Mouse (Mus musculus) limb, embryonic 10.5 days (tissue): Measurements from ENCODE around the gene Mthfd2l. TPM values are rescaled to one million over a fixed set of nuclear protein-coding genes. Genes with fewer than 3 reads are reported as not detected.

ENCODE experiments used
- DNase-seq: peaks from one replicate; pipeline ENCODE4 v3.0.0-alpha.2; 2017; ENCODE audit warnings: low spot score
- H3K27ac ChIP-seq: fragments of 300-500 bp; sonication (generic); 2 replicates; pipeline ENCODE4 v1.5.1; 2016; ENCODE audit warnings: mild to moderate bottlenecking
- H3K27me3 ChIP-seq: fragments of 300-500 bp; sonication (generic); 2 replicates; pipeline ENCODE4 v1.6.1; 2016; ENCODE audit warnings: low read depth, mild to moderate bottlenecking; ENCODE audit not compliant: poor library complexity, severe bottlenecking
- H3K36me3 ChIP-seq: fragments of 300-500 bp; sonication (generic); 2 replicates; pipeline ENCODE4 v1.6.1; 2016; ENCODE audit warnings: mild to moderate bottlenecking, moderate library complexity
- H3K4me1 ChIP-seq: fragments of 300-500 bp; sonication (generic); 2 replicates; pipeline ENCODE4 v1.6.1; 2016
- H3K4me3 ChIP-seq: fragments of 300-500 bp; sonication (generic); 2 replicates; pipeline ENCODE4 v1.5.1; 2016; ENCODE audit warnings: mild to moderate bottlenecking, moderate library complexity
- H3K9me3 ChIP-seq: fragments of 300-500 bp; sonication (generic); replicated peaks from 2 replicates; pipeline ENCODE4 v1.6.1; 2016; ENCODE audit warnings: mild to moderate bottlenecking
- WGBS: fragments of 180-500 bp; shearing (Covaris S2); methylation state at CpG from one replicate; pipeline ENCODE4 v1.1.7; 2016; 5-methylcytosine and 5-hydroxymethylcytosine counted together
- polyA plus RNA-seq: library from polyadenylated mRNA; unstranded; fragments of >200 nt; fragmentation: Nextera tagmentation; extraction: Ambion mirVana; gene quantifications from 2 replicates; pipeline ENCODE4 v1.2.1, GENCODE M21; 2016

Mthfd2l gene
- polyA plus RNA-seq, 1 experiment from 2014 or later: 59.0 TPM

DNA sequence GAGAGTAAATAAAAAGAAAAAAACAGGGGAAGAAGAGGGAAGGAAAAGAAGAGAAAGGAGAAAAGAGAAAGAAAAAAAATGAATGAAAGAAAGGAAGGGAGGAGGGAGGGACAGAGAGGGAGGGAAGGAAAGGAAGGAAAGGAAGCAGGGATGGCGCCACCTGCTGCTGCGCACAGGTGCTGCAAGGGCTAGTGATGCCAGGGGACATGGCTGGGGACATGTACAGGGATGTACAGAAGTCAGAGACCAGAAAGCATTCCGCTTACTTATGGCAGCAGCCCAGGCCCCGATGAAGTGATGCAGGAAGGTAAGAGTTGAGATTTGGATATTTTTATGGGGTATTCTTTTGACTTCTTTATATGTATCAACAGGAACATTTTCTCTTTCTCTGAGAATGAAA lies 33.4 kb downstream of the Mthfd2l start:
- Histone ChIP-seq H3K4me1 (no peaks in the 10 kb centered on the region), H3K27ac (no peak overlapping the region), H3K27me3 (no peaks in the 10 kb centered on the region), H3K9me3 (no peaks in the 10 kb centered on the region), H3K4me3 (no peak overlapping the region), H3K36me3 (peaks cover 19% of the 10 kb centered on the region)
- WGBS: 73% methylated on average over 4 of the region's 4 CpGs
- peak; percentile 35 for DNase-seq

DNA sequence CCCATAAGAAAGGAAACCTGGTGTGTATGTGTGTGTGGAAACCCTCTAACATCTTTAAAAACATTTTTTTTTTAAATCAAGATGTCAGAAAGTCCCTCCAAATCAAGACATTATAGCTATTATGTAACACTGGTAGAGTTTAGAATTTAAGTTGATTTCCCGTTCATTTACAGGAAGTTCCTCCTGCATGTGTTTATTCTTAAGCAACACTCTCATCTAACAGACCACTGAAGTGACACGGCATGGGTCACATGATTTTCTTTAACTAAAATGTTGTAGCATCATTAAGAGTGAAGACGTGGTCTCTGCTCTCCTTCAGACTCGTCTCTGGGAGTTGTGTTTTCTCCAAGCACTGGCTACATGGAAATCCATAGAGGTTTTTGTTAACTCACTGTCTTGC lies 33.8 kb downstream of the Mthfd2l start:
- Histone ChIP-seq H3K36me3 (peaks cover 15% of the 10 kb centered on the region), H3K27me3 (no peaks in the 10 kb centered on the region), H3K9me3 (no peaks in the 10 kb centered on the region), H3K27ac (no peak overlapping the region), H3K4me3 (no peak overlapping the region), H3K4me1 (no peaks in the 10 kb centered on the region)
- no peak for DNase-seq
- WGBS: 87% methylated on average over 4 of the region's 4 CpGs

DNA sequence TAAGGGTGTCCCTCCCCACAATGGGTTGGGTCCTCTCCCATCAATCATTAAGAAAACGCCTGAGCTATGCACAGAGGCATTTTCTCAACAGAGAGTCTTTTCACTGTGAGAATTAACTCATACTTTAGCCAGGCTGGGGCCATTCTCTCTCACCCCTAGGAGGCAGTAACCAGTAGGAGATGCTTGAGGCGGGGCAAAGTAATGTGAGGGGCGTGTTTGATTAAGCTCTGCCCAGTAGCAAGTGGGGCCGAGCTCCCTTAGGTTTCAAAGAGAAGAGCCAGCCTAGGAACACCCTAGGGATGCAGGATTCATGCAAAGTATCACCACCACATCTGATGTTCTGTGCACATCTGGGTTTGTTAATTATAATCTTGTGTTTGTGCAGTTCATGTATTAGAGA lies 34.5 kb downstream of the Mthfd2l start:
- Histone ChIP-seq H3K9me3 (no peaks in the 10 kb centered on the region), H3K4me3 (no peak overlapping the region), H3K36me3 (peaks cover 13% of the 10 kb centered on the region), H3K4me1 (no peaks in the 10 kb centered on the region), H3K27me3 (no peaks in the 10 kb centered on the region), H3K27ac (no peak overlapping the region)
- no peak for DNase-seq
- WGBS: 71% methylated on average over 4 of the region's 4 CpGs

DNA sequence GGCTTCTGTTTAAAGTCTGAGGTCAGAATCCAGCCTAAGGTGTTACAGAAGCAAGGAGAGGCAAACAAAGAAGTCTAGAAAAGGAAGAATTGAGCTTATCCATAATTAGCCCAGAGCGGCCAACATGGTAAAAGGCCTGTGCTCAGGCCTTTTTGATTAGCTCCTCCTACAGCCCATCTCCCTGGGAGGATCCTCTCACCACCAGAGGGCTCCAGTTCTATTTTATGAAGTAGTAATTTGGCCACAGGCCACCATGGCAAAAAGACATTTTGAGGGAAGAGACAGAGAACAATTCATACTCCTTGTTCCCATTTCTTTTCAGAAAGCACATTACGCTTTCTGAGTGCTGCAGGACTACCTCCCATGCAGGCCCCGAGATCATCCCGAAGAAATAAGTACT lies 46.3 kb downstream of the Mthfd2l start:
- DNase-seq: no peak
- WGBS: 87% methylated on average over 4 of the region's 4 CpGs

DNA sequence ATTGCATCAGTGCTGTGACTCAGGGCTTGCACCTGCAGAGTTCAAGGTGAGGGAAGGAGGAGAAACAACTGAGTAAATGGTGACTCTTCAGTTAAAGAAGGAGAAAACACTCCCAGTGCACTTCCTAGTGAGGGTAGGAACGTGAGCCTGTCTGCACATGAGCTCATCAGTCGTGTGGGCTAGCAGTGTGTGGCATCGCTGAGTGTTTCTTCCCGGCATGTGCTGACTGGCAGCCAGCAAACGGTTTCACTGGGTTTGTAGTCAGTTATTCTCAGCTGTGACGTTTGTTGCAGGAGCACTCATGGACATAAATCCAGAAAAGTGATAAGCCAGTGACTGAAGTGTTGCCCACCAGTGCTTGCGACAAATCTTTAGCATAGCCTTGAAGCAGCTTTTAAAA lies 49.4 kb downstream of the Mthfd2l start:
- DNase-seq: no peak
- Histone ChIP-seq H3K36me3 (peaks cover 14% of the 10 kb centered on the region), H3K4me3 (no peak overlapping the region), H3K9me3 (no peaks in the 10 kb centered on the region), H3K27me3 (no peaks in the 10 kb centered on the region), H3K4me1 (no peaks in the 10 kb centered on the region), H3K27ac (no peak overlapping the region)
- 88% methylated on average over 7 of the region's 7 CpGs for WGBS

More for the DNA sequence above, 46.3 kb downstream of the Mthfd2l start:
- no peaks in the 10 kb centered on the region for H3K4me1 ChIP-seq
- peaks cover 19% of the 10 kb centered on the region for H3K36me3 ChIP-seq
- no peak overlapping the region for H3K27ac ChIP-seq
- no peaks in the 10 kb centered on the region for H3K9me3 ChIP-seq
- H3K4me3 ChIP-seq: no peak overlapping the region
- H3K27me3 ChIP-seq: no peaks in the 10 kb centered on the region

DNA sequence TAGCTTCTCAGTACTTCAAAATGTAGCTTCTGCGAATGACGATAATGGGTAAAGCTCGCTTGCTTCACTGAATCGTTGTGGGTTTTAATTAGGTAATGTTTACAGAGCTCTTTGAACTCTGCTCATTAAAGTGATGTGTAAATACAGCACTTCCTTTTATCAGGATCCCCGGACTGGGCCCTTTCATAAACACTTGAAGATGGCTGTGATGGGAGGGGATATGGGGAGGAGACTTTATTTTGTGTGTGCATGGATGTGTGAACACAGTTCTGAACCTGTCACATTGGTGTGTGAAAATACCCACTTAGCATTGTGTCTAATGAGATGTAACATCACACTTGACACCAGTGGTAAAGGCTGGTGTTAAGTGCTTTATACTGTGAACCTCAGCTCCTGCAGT lies 56.7 kb downstream of the Mthfd2l start:
- 61% methylated on average over 5 of the region's 5 CpGs for WGBS
- no peaks in the 10 kb centered on the region for H3K36me3 ChIP-seq
- H3K27ac ChIP-seq: no peak overlapping the region
- no peaks in the 10 kb centered on the region for H3K4me1 ChIP-seq
- no peak overlapping the region for H3K4me3 ChIP-seq
- H3K27me3 ChIP-seq: no peaks in the 10 kb centered on the region
- no peaks in the 10 kb centered on the region for H3K9me3 ChIP-seq
- no peak for DNase-seq

DNA sequence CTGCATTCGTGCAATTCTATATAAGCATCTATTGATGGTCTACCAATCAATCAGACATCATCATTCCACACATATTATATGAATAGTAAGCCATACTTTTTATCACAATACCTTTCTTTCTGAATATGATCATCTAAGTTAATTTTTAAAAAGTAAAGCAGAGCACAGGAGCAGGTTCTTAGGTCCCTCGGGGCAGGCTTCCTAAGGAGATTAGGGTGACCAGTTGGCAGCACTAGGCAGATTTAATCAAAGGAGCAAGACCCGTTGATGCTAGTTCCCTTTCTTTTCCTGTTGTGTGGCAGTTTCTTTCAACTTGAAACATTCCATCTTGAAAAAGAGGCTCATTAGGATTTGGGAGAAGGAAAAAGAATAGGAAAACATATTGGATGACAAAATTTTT lies 57.2 kb downstream of the Mthfd2l start:
- Histone ChIP-seq H3K27me3 (no peaks in the 10 kb centered on the region), H3K9me3 (no peaks in the 10 kb centered on the region), H3K4me1 (no peaks in the 10 kb centered on the region), H3K36me3 (no peaks in the 10 kb centered on the region), H3K4me3 (no peak overlapping the region), H3K27ac (no peak overlapping the region)
- no peak for DNase-seq
- WGBS: 85% methylated on average over 3 of the region's 3 CpGs

DNA sequence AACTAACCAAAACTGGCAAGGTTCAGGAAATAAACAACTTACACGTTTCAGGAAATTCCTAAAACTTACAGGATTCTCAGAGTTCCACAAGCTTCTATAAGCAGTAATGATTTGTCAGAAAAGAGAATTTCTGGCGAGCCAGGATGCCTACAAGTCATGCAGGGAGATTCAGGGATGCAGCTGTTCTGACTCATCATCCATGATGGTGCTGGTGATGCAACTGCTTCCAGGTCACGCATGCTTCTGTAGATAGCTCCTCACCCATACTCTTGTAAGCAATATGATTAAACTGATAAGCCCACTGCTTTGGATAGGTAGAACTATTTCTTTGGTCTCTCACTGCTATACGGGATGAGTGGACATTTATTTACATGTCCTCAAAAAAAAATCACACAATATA lies 57.7 kb downstream of the Mthfd2l start:
- no peaks in the 10 kb centered on the region for H3K36me3 ChIP-seq
- 91% methylated on average over 4 of the region's 4 CpGs for WGBS

DNA sequence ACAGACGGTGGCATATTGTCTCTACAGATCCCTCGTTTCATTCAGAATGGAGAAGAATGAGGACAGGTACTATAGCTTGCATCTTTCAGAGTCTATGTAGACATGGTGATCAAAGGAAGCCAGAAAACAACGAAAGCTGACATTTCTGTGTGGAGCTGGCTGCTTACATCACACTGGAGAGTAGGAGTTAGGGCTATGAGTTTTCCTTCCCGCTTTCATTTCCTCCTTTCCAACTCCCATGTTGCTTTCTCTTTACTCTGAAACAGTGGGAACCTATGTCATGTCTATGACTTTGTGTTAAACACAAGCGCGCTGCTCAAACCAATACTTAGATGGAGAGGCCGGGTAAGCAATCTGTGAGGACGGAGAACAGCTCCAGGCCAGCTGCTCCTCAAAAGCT lies 69.0 kb downstream of the Mthfd2l start:
- Histone ChIP-seq H3K9me3 (no peaks in the 10 kb centered on the region), H3K36me3 (no peaks in the 10 kb centered on the region), H3K27ac (no peak overlapping the region), H3K27me3 (no peaks in the 10 kb centered on the region), H3K4me1 (no peaks in the 10 kb centered on the region), H3K4me3 (no peak overlapping the region)
- 93% methylated on average over 8 of the region's 8 CpGs for WGBS
- no peak for DNase-seq

More for the DNA sequence above, 57.7 kb downstream of the Mthfd2l start:
- H3K4me3 ChIP-seq: no peak overlapping the region
- no peak overlapping the region for H3K27ac ChIP-seq
- no peaks in the 10 kb centered on the region for H3K9me3 ChIP-seq
- H3K4me1 ChIP-seq: no peaks in the 10 kb centered on the region
- no peaks in the 10 kb centered on the region for H3K27me3 ChIP-seq
- no peak for DNase-seq

DNA sequence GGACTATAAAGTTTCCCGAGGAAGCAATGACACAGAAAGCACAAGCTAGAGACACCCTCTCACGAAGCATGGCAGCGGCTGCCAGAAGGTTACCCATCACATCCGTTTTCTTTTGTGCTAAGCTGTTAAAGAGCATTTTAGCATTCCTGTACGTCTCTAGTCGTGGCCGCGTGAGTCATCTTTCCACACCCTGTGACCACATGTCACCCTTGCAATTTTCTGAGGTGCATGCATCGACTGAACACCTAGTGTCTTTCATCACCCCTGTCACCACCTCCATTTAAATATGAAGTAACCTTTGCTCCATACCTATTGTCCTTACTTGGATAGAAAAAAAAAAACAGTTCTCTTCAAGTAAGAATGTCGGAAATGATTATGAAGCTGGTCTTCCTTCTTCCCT lies 84.3 kb downstream of the Mthfd2l start:
- Histone ChIP-seq H3K4me1 (no peaks in the 10 kb centered on the region), H3K36me3 (no peaks in the 10 kb centered on the region), H3K9me3 (no peaks in the 10 kb centered on the region), H3K27me3 (no peaks in the 10 kb centered on the region), H3K4me3 (no peak overlapping the region), H3K27ac (no peak overlapping the region)
- DNase-seq: no peak
- WGBS: 89% methylated on average over 10 of the region's 10 CpGs

DNA sequence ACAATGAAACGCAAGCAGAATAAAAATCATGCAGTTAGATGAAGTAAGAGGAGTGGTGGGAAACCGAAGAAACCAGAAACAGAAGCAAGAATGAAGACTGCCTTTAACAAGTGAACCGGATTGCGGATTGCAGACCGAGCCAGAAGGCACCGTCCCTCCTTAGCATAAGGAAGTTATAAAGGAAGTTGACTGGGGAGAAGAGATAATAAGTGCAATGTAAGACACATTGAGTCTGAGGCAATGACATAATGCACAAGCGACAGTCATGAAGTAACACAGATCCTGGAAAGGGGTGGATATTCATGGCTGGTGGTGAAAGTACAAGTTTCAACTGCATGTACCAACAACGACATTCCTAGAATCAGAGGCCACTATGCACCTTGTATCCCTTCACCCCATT lies 92.2 kb downstream of the Mthfd2l start:
- no peak overlapping the region for H3K4me3 ChIP-seq
- no peaks in the 10 kb centered on the region for H3K4me1 ChIP-seq
- no peaks in the 10 kb centered on the region for H3K36me3 ChIP-seq
- H3K27me3 ChIP-seq: no peaks in the 10 kb centered on the region
- no peak overlapping the region for H3K27ac ChIP-seq
- no peak for DNase-seq
- H3K9me3 ChIP-seq: no peaks in the 10 kb centered on the region
- WGBS: 91% methylated on average over 8 of the region's 8 CpGs

DNA sequence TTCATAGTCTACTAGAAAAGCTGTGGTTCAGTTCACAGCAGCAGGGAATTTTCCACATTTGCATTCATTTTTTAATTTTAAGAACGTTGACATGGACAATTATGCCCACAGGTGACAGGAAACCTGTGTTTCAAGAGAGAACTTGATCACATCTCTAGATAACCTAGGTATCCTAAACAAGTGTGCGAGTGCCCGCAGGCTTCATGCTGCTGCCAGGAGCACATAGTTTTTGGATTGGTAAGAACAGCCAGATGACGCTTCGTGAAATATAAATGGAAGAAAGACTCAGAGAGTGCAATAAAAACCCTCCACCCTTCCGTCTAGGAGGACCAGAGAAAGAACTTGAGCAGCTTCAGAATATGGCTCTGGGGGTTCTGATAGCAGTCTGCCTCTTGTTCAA lies 96.2 kb downstream of the Mthfd2l start, which contains the start of gene Epgn:
Epgn (plus strand) TSS at position 301 of the 400 bp plus-strand sequence.
- Histone ChIP-seq H3K9me3 (no peaks in the 10 kb centered on the region), H3K27me3 (no peaks in the 10 kb centered on the region), H3K36me3 (no peaks in the 10 kb centered on the region), H3K4me3 (no peak within 1 kb of the TSS), H3K4me1 (no peaks in the 10 kb centered on the region), H3K27ac (no peak within 1 kb of the TSS)
- DNase-seq: no peak
- 90% methylated on average over 6 of the region's 6 CpGs for WGBS

DNA sequence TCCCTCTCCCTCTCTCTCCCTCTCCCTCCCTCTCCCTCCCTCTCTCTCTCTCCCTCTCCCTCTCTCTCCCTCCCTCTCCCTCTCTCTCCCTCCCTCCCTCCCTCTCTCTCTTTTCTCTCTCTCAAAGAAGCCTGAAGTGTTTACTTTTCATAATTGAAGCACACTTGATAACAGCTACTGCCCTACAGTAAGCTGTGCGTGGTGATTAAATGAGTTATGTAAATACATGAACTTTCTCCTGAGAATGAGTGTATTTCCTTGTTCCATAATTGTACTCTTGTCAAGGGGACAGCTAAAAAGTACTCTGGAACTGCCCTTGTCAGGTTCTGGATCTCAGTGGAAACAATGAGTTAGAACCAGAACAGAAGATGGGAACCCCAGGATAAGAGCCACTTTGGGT lies 96.9 kb downstream of the Mthfd2l start:
- Histone ChIP-seq H3K27ac (no peak overlapping the region), H3K9me3 (no peaks in the 10 kb centered on the region), H3K36me3 (no peaks in the 10 kb centered on the region), H3K4me1 (no peaks in the 10 kb centered on the region), H3K27me3 (no peaks in the 10 kb centered on the region), H3K4me3 (no peak overlapping the region)
- DNase-seq: no peak
- 83% methylated on average over 1 of the region's 1 CpGs for WGBS

DNA sequence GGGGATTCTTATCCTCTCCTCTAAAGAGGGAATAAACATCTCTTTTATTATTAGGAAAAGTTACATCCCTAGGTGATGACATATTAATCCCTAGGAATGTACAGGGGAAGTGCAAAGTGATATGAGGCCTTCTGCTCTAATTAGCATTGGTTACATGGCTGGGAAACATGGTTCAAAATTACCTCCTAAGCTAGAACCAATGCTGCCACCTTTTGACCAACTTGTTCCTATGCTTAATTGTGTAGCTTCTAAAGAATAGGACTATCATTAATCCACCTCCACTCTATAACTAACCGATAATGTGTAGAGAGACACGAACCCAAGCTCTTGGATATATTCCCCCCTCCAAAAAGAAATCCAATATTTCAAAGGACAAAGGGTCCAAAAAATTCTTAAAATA lies 99.7 kb downstream of the Mthfd2l start:
- Histone ChIP-seq H3K36me3 (no peaks in the 10 kb centered on the region), H3K4me1 (no peaks in the 10 kb centered on the region), H3K9me3 (no peaks in the 10 kb centered on the region), H3K4me3 (no peak overlapping the region), H3K27ac (no peak overlapping the region), H3K27me3 (no peaks in the 10 kb centered on the region)
- no peak for DNase-seq
- 90% methylated on average over 2 of the region's 2 CpGs for WGBS
